Mouse (Mus musculus) heart, postnatal 0 days (tissue): Measurements from ENCODE around the gene Tcf12.

ENCODE experiments used
- CTCF ChIP-seq: IDR thresholded peaks from 2 replicates; pipeline ENCODE4 v1.5.1; 2016; ENCODE audit warnings: antibody characterized with exemption, control low read depth, low read depth
- EP300 ChIP-seq: IDR thresholded peaks from 2 replicates; pipeline ENCODE4 v1.6.1; 2016; ENCODE audit warnings: antibody characterized with exemption, low read depth

GRCm38 (mm10) chr9:72157091-72157490 is 45.4 kb upstream of the Tcf12 start:
- TF ChIP-seq CTCF (no peak), EP300 (no peak)
